ENCODE assay signal across 8 mouse cellular contexts in genomic region chr12:84773476-84773875, GRCm38 (mm10). TPM values are rescaled to one million over a fixed set of nuclear protein-coding genes. Genes with fewer than 3 reads are reported as not detected.
DNase-seq lines count a peak whose midpoint lies in the region; ATAC-seq lines count a peak whose summit lies in the region.

No protein-coding gene starts in this region.

- no peaks in the 10 kb centered on the region for H3K27me3 ChIP-seq in heart, embryonic 11.5 days (ENCODE audit: control insufficient read depth, insufficient read depth, low read length)
- no peaks in the 10 kb centered on the region for H3K27me3 ChIP-seq in limb, embryonic 10.5 days (ENCODE audit: low read depth, poor library complexity, severe bottlenecking)
- no peaks in the 10 kb centered on the region for H3K27me3 ChIP-seq in neural tube, embryonic 13.5 days

- ATAC-seq in heart, embryonic 11.5 days (replicated peaks; ENCODE audit: insufficient number of reproducible peaks, low FRiP score, low TSS enrichment), result no peak
- ATAC-seq in neural tube, embryonic 13.5 days (ENCODE audit: low read depth), result peak; percentile 6; the same call in 1 of the 2 replicates
- ATAC-seq in monocyte, adult 5-6 weeks (replicated peaks; ENCODE audit: insufficient number of reproducible peaks, low FRiP score, low TSS enrichment, poor library complexity, severe bottlenecking), result no peak

- H3K4me2 ChIP-seq in heart, embryonic 11.5 days, result peak overlapping the region; percentile 75
- H3K4me2 ChIP-seq in neural tube, embryonic 13.5 days, result peak overlapping the region; percentile 67

- WGBS in heart, embryonic 11.5 days (ENCODE audit: insufficient replicate concordance), result 1% methylated on average over 20 of the region's 20 CpGs
- 1% methylated on average over 20 of the region's 20 CpGs for WGBS in limb, embryonic 10.5 days
- under 1% methylated on average over 20 of the region's 20 CpGs for WGBS in neural tube, embryonic 13.5 days

- H3K4me1 ChIP-seq in heart, embryonic 11.5 days (ENCODE audit: control insufficient read depth, insufficient read depth, low read length), result peaks cover 11% of the 10 kb centered on the region
- H3K4me1 ChIP-seq in limb, embryonic 10.5 days, result peaks cover 25% of the 10 kb centered on the region
- peaks cover 45% of the 10 kb centered on the region for H3K4me1 ChIP-seq in neural tube, embryonic 13.5 days (replicated peaks)

- no peaks in the 10 kb centered on the region for H3K9me3 ChIP-seq in heart, embryonic 11.5 days (replicated peaks; ENCODE audit: control insufficient read depth, low read length)
- no peaks in the 10 kb centered on the region for H3K9me3 ChIP-seq in limb, embryonic 10.5 days (replicated peaks)
- H3K9me3 ChIP-seq in neural tube, embryonic 13.5 days, result no peaks in the 10 kb centered on the region

- DNase-seq in heart, postnatal 36 days, result no peak
- peak; percentile 28 for DNase-seq in urinary bladder, postnatal 14 days (ENCODE audit: low spot score)
- no peak for DNase-seq in urinary bladder, adult 18-20 months (ENCODE audit: low spot score in 2 of 2)
- no peak for DNase-seq in limb, embryonic 10.5 days (ENCODE audit: low spot score)
- no peak for DNase-seq in left cerebral cortex, adult 18-20 months (ENCODE audit: low spot score in 2 of 2)

- peak overlapping the region; percentile 82 for H3K27ac ChIP-seq in heart, embryonic 11.5 days (ENCODE audit: low read depth, low read length)
- peak overlapping the region; percentile 94 for H3K27ac ChIP-seq in limb, embryonic 10.5 days
- H3K27ac ChIP-seq in neural tube, embryonic 13.5 days (replicated peaks), result peak overlapping the region; percentile 43

- no peaks in the 10 kb centered on the region for H3K36me3 ChIP-seq in heart, embryonic 11.5 days (ENCODE audit: control insufficient read depth, insufficient read depth, low read length)
- H3K36me3 ChIP-seq in limb, embryonic 10.5 days, result peaks cover 38% of the 10 kb centered on the region
- H3K36me3 ChIP-seq in neural tube, embryonic 13.5 days, result peaks cover 9% of the 10 kb centered on the region

- peak overlapping the region; percentile 71 for H3K4me3 ChIP-seq in heart, embryonic 11.5 days (ENCODE audit: low read depth, low read length)
- peak overlapping the region; percentile 83 for H3K4me3 ChIP-seq in limb, embryonic 10.5 days
- H3K4me3 ChIP-seq in neural tube, embryonic 13.5 days, result peak overlapping the region; percentile 67

- intact Hi-C loops in heart, postnatal 36 days (cut with DNase I), result no loop called here

- peak overlapping the region; percentile 87 for H3K9ac ChIP-seq in heart, embryonic 11.5 days (ENCODE audit: low read depth, low read length)
- peak overlapping the region; percentile 81 for H3K9ac ChIP-seq in neural tube, embryonic 13.5 days

RNA-seq across cellular contexts. Expression of gene Isca2, which starts 0.4 kb away (rescaled TPM):
- 133 and 142 TPM in 2 replicates for polyA plus RNA-seq in heart, embryonic 11.5 days (2014; fragmentation: Nextera tagmentation; extraction: Ambion mirVana)
- 10 to 100 TPM; 78.2 to 81.0 TPM for total RNA-seq in heart, postnatal 36 days (2021)
- 118 and 137 TPM in 2 replicates for polyA plus RNA-seq in limb, embryonic 10.5 days (2016; fragmentation: Nextera tagmentation; extraction: Ambion mirVana)
- polyA plus RNA-seq in neural tube, embryonic 13.5 days (2015; fragmentation: Nextera tagmentation; extraction: Ambion mirVana), result 148 and 154 TPM in 2 replicates
- 10 to 100 TPM; 56.3 to 60.2 TPM for total RNA-seq in left cerebral cortex, adult 18-20 months (2021)
- total RNA-seq in monocyte, adult 5-6 weeks (2017), result 25.3 to 50.1 TPM (median 44.7 TPM) in 3 replicates

RNA-seq across cellular contexts. Expression of gene Npc2, which starts 0.5 kb away (rescaled TPM):
- polyA plus RNA-seq in heart, embryonic 11.5 days (2014; fragmentation: Nextera tagmentation; extraction: Ambion mirVana), result 52.0 and 55.6 TPM in 2 replicates
- 10 to 100 TPM; 29.9 to 30.0 TPM for total RNA-seq in heart, postnatal 36 days (2021)
- polyA plus RNA-seq in limb, embryonic 10.5 days (2016; fragmentation: Nextera tagmentation; extraction: Ambion mirVana), result 55.9 and 62.5 TPM in 2 replicates
- polyA plus RNA-seq in neural tube, embryonic 13.5 days (2015; fragmentation: Nextera tagmentation; extraction: Ambion mirVana), result 74.9 and 77.8 TPM in 2 replicates
- 10 to 100 TPM; 28.1 to 29.6 TPM for total RNA-seq in left cerebral cortex, adult 18-20 months (2021)
- total RNA-seq in monocyte, adult 5-6 weeks (2017), result 69.6 to 85.5 TPM (median 78.1 TPM) in 3 replicates

Comparison
In these comparisons a context has a peak if more than half of its experiments do, and no peak if none do; other contexts are left out.
1. H3K27ac ChIP-seq: peak in every context shown above with its lines; median percentile 94 in limb, embryonic 10.5 days; 82 in heart, embryonic 11.5 days; 43 in neural tube, embryonic 13.5 days.